Mouse (Mus musculus): Measurements from ENCODE around the gene Olfr1037. TPM values are rescaled to one million over a fixed set of nuclear protein-coding genes. Genes with fewer than 3 reads are reported as not detected.
"Not testable (repeated sequence)": the region's sequence is repeated elsewhere in the genome, so short reads cannot be mapped to it uniquely, and the experiment has no call there.

The Olfr1037 gene
- polyA plus RNA-seq (2015; fragmentation: Nextera tagmentation; extraction: Ambion mirVana): not detected in 2 replicates

DNA sequence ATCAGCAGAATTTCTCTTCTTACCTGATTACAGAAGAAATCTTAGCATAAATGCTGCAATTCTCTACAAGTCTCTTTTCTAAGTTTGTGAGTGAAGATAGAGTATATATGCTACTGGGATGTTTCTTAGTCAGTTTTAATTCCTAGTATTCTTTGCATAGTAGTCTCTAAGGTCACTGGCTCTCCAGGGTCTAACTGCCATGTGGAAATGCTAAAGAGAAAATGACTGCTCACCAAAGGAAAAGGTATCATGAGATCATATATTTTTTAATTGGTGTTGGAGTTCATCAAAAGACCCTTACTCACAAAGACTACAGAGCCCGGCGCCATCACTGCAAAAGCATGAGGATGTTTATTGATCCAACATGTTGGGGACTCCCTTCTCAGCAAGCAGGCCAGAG lies at the start of gene Olfr1037:
TSS of gene Olfr1037 (minus strand) at position 101 of the 400 bp plus-strand sequence.
- no peaks in the 10 kb centered on the region for H3K27me3 ChIP-seq
- 87% methylated on average over 2 of the region's 2 CpGs for WGBS
- no peaks in the 10 kb centered on the region for H3K9me3 ChIP-seq
- ATAC-seq (ENCODE audit: low FRiP score): no peak
- no peak within 1 kb of the TSS for H3K27ac ChIP-seq
- no peak within 1 kb of the TSS for H3K4me2 ChIP-seq
- no peaks in the 10 kb centered on the region for H3K36me3 ChIP-seq
- H3K4me1 ChIP-seq (replicated peaks): no peaks in the 10 kb centered on the region
- no peak within 1 kb of the TSS for H3K9ac ChIP-seq
- H3K4me3 ChIP-seq: no peak within 1 kb of the TSS

GRCm38 (mm10) chr2:86135828-86136227 lies 48.6 kb upstream of the Olfr1037 start, which contains the start of gene Olfr1039:
TSS of gene Olfr1039 (minus strand) at chr2:86135928.
- ATAC-seq (ENCODE audit: low FRiP score): no peak
- no peak within 1 kb of the TSS for H3K4me3 ChIP-seq
- no peaks in the 10 kb centered on the region for H3K27me3 ChIP-seq
- H3K9me3 ChIP-seq: no peaks in the 10 kb centered on the region
- 95% methylated on average over 1 of the region's 1 CpGs for WGBS
- no peak within 1 kb of the TSS for H3K4me2 ChIP-seq
- H3K4me1 ChIP-seq (replicated peaks): no peaks in the 10 kb centered on the region
- no peak within 1 kb of the TSS for H3K9ac ChIP-seq
- H3K27ac ChIP-seq: no peak within 1 kb of the TSS
- H3K36me3 ChIP-seq: no peaks in the 10 kb centered on the region

GRCm38 (mm10) chr2:86080478-86080877 lies 6.7 kb downstream of the Olfr1037 start:
- not testable (repeated sequence) for H3K9ac ChIP-seq; H3K4me3 ChIP-seq; H3K27ac ChIP-seq; H3K4me1 ChIP-seq (replicated peaks); H3K27me3 ChIP-seq; H3K36me3 ChIP-seq; H3K9me3 ChIP-seq; H3K4me2 ChIP-seq; ATAC-seq (ENCODE audit: low FRiP score)
- 90% methylated on average over 1 of the region's 1 CpGs for WGBS

- not testable (repeated sequence) for H3K27me3 ChIP-seq; H3K4me3 ChIP-seq; H3K36me3 ChIP-seq; H3K9me3 ChIP-seq; ATAC-seq (ENCODE audit: low FRiP score); H3K9ac ChIP-seq; H3K4me2 ChIP-seq; H3K4me1 ChIP-seq (replicated peaks); H3K27ac ChIP-seq
These were observed 13.5 kb downstream of the Olfr1037 start, which contains the start of gene Olfr1036 for GRCm38 (mm10) chr2:86073692-86074091. TSS of gene Olfr1036 (plus strand) at chr2:86073992.

- Histone ChIP-seq H3K27ac (no peak overlapping the region), H3K36me3 (no peaks in the 10 kb centered on the region), H3K4me2 (no peak overlapping the region), H3K9me3 (no peaks in the 10 kb centered on the region), H3K4me3 (no peak overlapping the region), H3K9ac (no peak overlapping the region), H3K27me3 (no peaks in the 10 kb centered on the region), H3K4me1 (replicated peaks) (no peaks in the 10 kb centered on the region)
- WGBS: 96% methylated on average over 8 of the region's 8 CpGs
- no peak for ATAC-seq (ENCODE audit: low FRiP score)
These were observed 17.0 kb downstream of the Olfr1037 start for GRCm38 (mm10) chr2:86070189-86070588.

- not testable (repeated sequence) for H3K4me1 ChIP-seq (replicated peaks); H3K9ac ChIP-seq; H3K36me3 ChIP-seq; ATAC-seq (ENCODE audit: low FRiP score); H3K27ac ChIP-seq; H3K9me3 ChIP-seq; H3K27me3 ChIP-seq; H3K4me2 ChIP-seq; H3K4me3 ChIP-seq
- 96% methylated on average over 2 of the region's 2 CpGs for WGBS
These were observed 23.4 kb downstream of the Olfr1037 start for GRCm38 (mm10) chr2:86063766-86064165.

DNA sequence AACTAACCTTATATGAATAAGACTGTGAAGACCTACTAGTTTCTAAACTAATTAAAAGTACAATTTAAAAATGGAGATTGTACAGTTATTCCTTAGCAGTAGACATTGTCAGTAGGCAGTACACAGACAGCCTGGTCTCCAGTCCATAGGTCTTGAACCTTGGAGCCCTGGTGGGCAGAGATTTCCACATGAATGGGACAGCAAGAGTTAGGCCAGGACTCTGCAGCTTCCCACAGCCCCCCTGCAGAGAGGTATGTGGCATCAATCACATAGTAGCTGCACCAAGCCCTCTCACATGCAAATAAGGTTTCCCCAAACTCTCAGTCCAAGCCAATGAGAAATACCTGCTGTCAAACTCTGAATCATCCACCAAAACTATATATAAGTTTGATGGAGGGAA lies 36.4 kb downstream of the Olfr1037 start:
- not testable (repeated sequence) for H3K9me3 ChIP-seq; H3K4me1 ChIP-seq (replicated peaks); H3K27ac ChIP-seq; H3K27me3 ChIP-seq; H3K4me3 ChIP-seq; H3K9ac ChIP-seq; ATAC-seq (ENCODE audit: low FRiP score); H3K36me3 ChIP-seq; H3K4me2 ChIP-seq

DNA sequence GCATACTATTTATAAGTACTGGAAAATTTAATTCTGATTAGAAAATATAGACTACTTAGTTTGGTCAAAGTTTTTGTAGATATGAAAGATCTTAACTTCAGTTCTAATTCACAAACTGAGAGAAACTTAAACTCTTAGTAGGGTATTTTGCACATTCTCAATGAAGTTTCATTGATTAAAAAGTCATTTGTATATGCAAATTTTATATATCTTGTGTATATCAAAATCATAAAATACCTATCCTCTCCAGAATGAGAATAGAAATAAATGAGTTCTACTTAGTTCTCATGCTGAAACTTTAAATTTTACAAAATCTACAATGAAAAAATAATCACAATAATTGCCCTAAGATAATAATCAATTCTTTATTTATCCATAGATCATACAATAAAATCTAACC lies 41.6 kb downstream of the Olfr1037 start, which contains the start of gene Olfr1034:
TSS of gene Olfr1034 (plus strand) at position 301 of the 400 bp plus-strand sequence.
- no peak within 1 kb of the TSS for H3K27ac ChIP-seq
- no peaks in the 10 kb centered on the region for H3K9me3 ChIP-seq
- H3K27me3 ChIP-seq: no peaks in the 10 kb centered on the region
- no peak within 1 kb of the TSS for H3K4me3 ChIP-seq
- H3K4me1 ChIP-seq (replicated peaks): no peaks in the 10 kb centered on the region
- no peak for ATAC-seq (ENCODE audit: low FRiP score)
- no peak within 1 kb of the TSS for H3K4me2 ChIP-seq
- H3K9ac ChIP-seq: no peak within 1 kb of the TSS
- H3K36me3 ChIP-seq: no peaks in the 10 kb centered on the region

Other genes with a start within 250 kb of the Olfr1037 start
- not detected in 2 replicates for gene Olfr1019, start 241.9 kb downstream of the Olfr1037 start, polyA plus RNA-seq (2015; fragmentation: Nextera tagmentation; extraction: Ambion mirVana)
- not detected in 2 replicates for gene Olfr1020, start 240.4 kb downstream of the Olfr1037 start, polyA plus RNA-seq (2015; fragmentation: Nextera tagmentation; extraction: Ambion mirVana)
- not detected in 2 replicates for gene Olfr1022, start 218.8 kb downstream of the Olfr1037 start, polyA plus RNA-seq (2015; fragmentation: Nextera tagmentation; extraction: Ambion mirVana)
- gene Olfr1023, start 201.7 kb downstream of the Olfr1037 start, polyA plus RNA-seq (2015; fragmentation: Nextera tagmentation; extraction: Ambion mirVana): not detected in 2 replicates
- gene Olfr1024, start 182.3 kb downstream of the Olfr1037 start, polyA plus RNA-seq (2015; fragmentation: Nextera tagmentation; extraction: Ambion mirVana): not detected in 2 replicates
- gene Olfr1025-ps1, start 172.2 kb downstream of the Olfr1037 start, polyA plus RNA-seq (2015; fragmentation: Nextera tagmentation; extraction: Ambion mirVana): not detected in 2 replicates
- gene Olfr1026, start 165.8 kb downstream of the Olfr1037 start, polyA plus RNA-seq (2015; fragmentation: Nextera tagmentation; extraction: Ambion mirVana): not detected in 2 replicates
- not detected in 2 replicates for gene Olfr1028, start 136.9 kb downstream of the Olfr1037 start, polyA plus RNA-seq (2015; fragmentation: Nextera tagmentation; extraction: Ambion mirVana)
- not detected in 2 replicates for gene Olfr1029, start 113.5 kb downstream of the Olfr1037 start, polyA plus RNA-seq (2015; fragmentation: Nextera tagmentation; extraction: Ambion mirVana)
- not detected in 2 replicates for gene Olfr1030, start 108.1 kb downstream of the Olfr1037 start, polyA plus RNA-seq (2015; fragmentation: Nextera tagmentation; extraction: Ambion mirVana)
- not detected in 2 replicates for gene Olfr1031, start 97.1 kb downstream of the Olfr1037 start, polyA plus RNA-seq (2015; fragmentation: Nextera tagmentation; extraction: Ambion mirVana)
- not detected in 2 replicates for gene Olfr1032, start 81.8 kb downstream of the Olfr1037 start, polyA plus RNA-seq (2015; fragmentation: Nextera tagmentation; extraction: Ambion mirVana)
- gene Olfr1033, start 66.8 kb downstream of the Olfr1037 start, polyA plus RNA-seq (2015; fragmentation: Nextera tagmentation; extraction: Ambion mirVana): not detected in 2 replicates
- gene Olfr1034, start 41.5 kb downstream of the Olfr1037 start, polyA plus RNA-seq (2015; fragmentation: Nextera tagmentation; extraction: Ambion mirVana): not detected in 2 replicates
- gene Olfr1036, start 13.4 kb downstream of the Olfr1037 start, polyA plus RNA-seq (2015; fragmentation: Nextera tagmentation; extraction: Ambion mirVana): not detected in 2 replicates
- not detected in 2 replicates for gene Olfr1039, start 48.5 kb upstream of the Olfr1037 start, polyA plus RNA-seq (2015; fragmentation: Nextera tagmentation; extraction: Ambion mirVana)
- gene Olfr1040, start 59.3 kb upstream of the Olfr1037 start, polyA plus RNA-seq (2015; fragmentation: Nextera tagmentation; extraction: Ambion mirVana): not detected in 2 replicates
- not detected in 2 replicates for gene Olfr1042, start 74.5 kb upstream of the Olfr1037 start, polyA plus RNA-seq (2015; fragmentation: Nextera tagmentation; extraction: Ambion mirVana)
- not detected in 2 replicates for gene Olfr1043, start 80.1 kb upstream of the Olfr1037 start, polyA plus RNA-seq (2015; fragmentation: Nextera tagmentation; extraction: Ambion mirVana)
- gene Olfr1044, start 90.4 kb upstream of the Olfr1037 start, polyA plus RNA-seq (2015; fragmentation: Nextera tagmentation; extraction: Ambion mirVana): not detected in 2 replicates
- not detected in 2 replicates for gene Olfr52, start 98.3 kb upstream of the Olfr1037 start, polyA plus RNA-seq (2015; fragmentation: Nextera tagmentation; extraction: Ambion mirVana)
- not detected in 2 replicates for gene Olfr1045, start 115.6 kb upstream of the Olfr1037 start, polyA plus RNA-seq (2015; fragmentation: Nextera tagmentation; extraction: Ambion mirVana)
- gene Olfr1046, start 131.9 kb upstream of the Olfr1037 start, polyA plus RNA-seq (2015; fragmentation: Nextera tagmentation; extraction: Ambion mirVana): not detected in 2 replicates
- gene Olfr1047, start 144.0 kb upstream of the Olfr1037 start, polyA plus RNA-seq (2015; fragmentation: Nextera tagmentation; extraction: Ambion mirVana): not detected in 2 replicates
- gene Olfr1048, start 152.9 kb upstream of the Olfr1037 start, polyA plus RNA-seq (2015; fragmentation: Nextera tagmentation; extraction: Ambion mirVana): not detected in 2 replicates
- not detected in 2 replicates for gene Olfr1049, start 170.9 kb upstream of the Olfr1037 start, polyA plus RNA-seq (2015; fragmentation: Nextera tagmentation; extraction: Ambion mirVana)
- not detected in 2 replicates for gene Olfr1051, start 191.7 kb upstream of the Olfr1037 start, polyA plus RNA-seq (2015; fragmentation: Nextera tagmentation; extraction: Ambion mirVana)
- gene Olfr1052, start 205.1 kb upstream of the Olfr1037 start, polyA plus RNA-seq (2015; fragmentation: Nextera tagmentation; extraction: Ambion mirVana): not detected in 2 replicates
- not detected in 2 replicates for gene Olfr1053, start 227.9 kb upstream of the Olfr1037 start, polyA plus RNA-seq (2015; fragmentation: Nextera tagmentation; extraction: Ambion mirVana)
- gene Olfr1054, start 248.0 kb upstream of the Olfr1037 start, polyA plus RNA-seq (2015; fragmentation: Nextera tagmentation; extraction: Ambion mirVana): not detected in 2 replicates